Mouse (Mus musculus) G1E (cell line): ENCODE results near the gene Vmn2r8.

ENCODE experiments used
- CTCF ChIP-seq: IDR thresholded peaks from 2 replicates; pipeline ENCODE4 v1.5.1; 2012; ENCODE audit warnings: low read depth, low read length, inconsistent platforms, mixed read lengths
- GATA1 ChIP-seq: IDR thresholded peaks from 2 replicates; pipeline ENCODE4 v1.6.1; 2012; ENCODE audit warnings: borderline replicate concordance, low read length, inconsistent platforms, mixed read lengths
- GATA2 ChIP-seq: IDR thresholded peaks from 2 replicates; pipeline ENCODE4 v1.6.1; 2012; ENCODE audit warnings: low read depth, low read length, inconsistent platforms, borderline replicate concordance
- TAL1 ChIP-seq: conservative IDR thresholded peaks from 2 replicates; pipeline ENCODE4 v1.6.1; 2012; ENCODE audit warnings: low read depth, low read length, inconsistent platforms, mixed read lengths

GRCm38 (mm10) chr5:108744629-108745028 lies 64.0 kb downstream of the Vmn2r8 start:
- TF ChIP-seq GATA2 (no peak), CTCF (no peak), GATA1 (no peak), TAL1 (no peak)
